Mouse (Mus musculus) E14TG2a.4 (cell line): ENCODE measurements around the gene Bmp6.

ENCODE experiments used
- CTCF ChIP-seq: conservative IDR thresholded peaks from 2 replicates; pipeline ENCODE4 v1.5.1; 2014; ENCODE audit warnings: low read length
- NANOG ChIP-seq: IDR thresholded peaks from 2 replicates; pipeline ENCODE4 v1.6.1; 2014; ENCODE audit warnings: borderline replicate concordance, low read length, mixed read lengths
- POU5F1 ChIP-seq: IDR thresholded peaks from 2 replicates; pipeline ENCODE4 v1.6.1; 2014; ENCODE audit warnings: low read length, borderline replicate concordance

DNA sequence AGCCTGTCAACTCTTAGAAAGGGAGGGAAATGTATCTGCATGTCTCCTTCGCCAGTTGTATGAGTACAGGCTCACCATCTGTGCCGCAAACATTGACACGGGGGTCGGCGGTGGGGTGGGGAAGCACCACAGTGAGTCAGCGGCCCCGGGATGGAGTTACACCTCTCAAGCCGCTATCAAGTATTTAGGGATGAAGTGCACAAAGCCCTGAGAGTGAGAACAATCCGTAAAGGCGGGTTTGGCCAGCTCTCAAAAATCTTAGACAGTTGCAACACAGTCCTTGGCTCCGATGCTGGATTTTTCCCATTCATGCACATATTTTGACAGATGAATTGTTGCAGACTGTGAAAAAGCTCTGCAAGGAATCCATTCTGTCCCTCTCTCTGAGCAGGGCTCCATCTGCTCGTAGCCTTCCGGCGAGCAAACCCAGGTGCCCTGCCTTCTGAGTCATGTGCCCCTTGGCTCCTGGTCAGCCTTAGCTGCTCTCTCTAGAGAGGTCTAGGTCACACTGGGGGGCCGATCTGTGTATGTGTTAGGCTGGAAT is 65.5 kb downstream of the Bmp6 start:
- TF ChIP-seq CTCF (no peak), NANOG (no peak), POU5F1 (no peak)
